Mouse (Mus musculus): Measurements from ENCODE around the gene Mapt. TPM values are rescaled to one million over a fixed set of nuclear protein-coding genes. Genes with fewer than 3 reads are reported as not detected.
"Not testable (repeated sequence)": the region's sequence is repeated elsewhere in the genome, so short reads cannot be mapped to it uniquely, and the experiment has no call there.

Mapt gene
- polyA plus RNA-seq, 1 experiment from 2014 or later = 11.0 TPM

GRCm38 (mm10) chr11:104211251-104211650 lies 19.9 kb upstream of the Mapt start:
- 82% methylated on average over 6 of the region's 6 CpGs for WGBS
- Histone ChIP-seq H3K4me1 (no peaks in the 10 kb centered on the region), H3K36me3 (no peaks in the 10 kb centered on the region), H3K27ac (no peak overlapping the region), H3K9ac (no peak overlapping the region), H3K9me3 (no peaks in the 10 kb centered on the region), H3K4me3 (no peak overlapping the region), H3K4me2 (no peak overlapping the region), H3K27me3 (no peaks in the 10 kb centered on the region)
- ATAC-seq (ENCODE audit: borderline replicate concordance, extremely low read depth, low FRiP score, low TSS enrichment) = no peak

GRCm38 (mm10) chr11:104214128-104214527 lies 17.1 kb upstream of the Mapt start:
- H3K9ac ChIP-seq; H3K4me1 ChIP-seq; H3K9me3 ChIP-seq; H3K27me3 ChIP-seq; H3K36me3 ChIP-seq; H3K4me3 ChIP-seq; ATAC-seq (ENCODE audit: borderline replicate concordance, extremely low read depth, low FRiP score, low TSS enrichment); H3K27ac ChIP-seq; H3K4me2 ChIP-seq: not testable (repeated sequence)
- 90% methylated on average over 5 of the region's 5 CpGs for WGBS

- Histone ChIP-seq H3K4me2 (no peak overlapping the region), H3K9ac (no peak overlapping the region), H3K27ac (no peak overlapping the region), H3K27me3 (no peaks in the 10 kb centered on the region), H3K4me1 (no peaks in the 10 kb centered on the region), H3K9me3 (no peaks in the 10 kb centered on the region), H3K4me3 (no peak overlapping the region), H3K36me3 (no peaks in the 10 kb centered on the region)
- no peak for ATAC-seq (ENCODE audit: borderline replicate concordance, extremely low read depth, low FRiP score, low TSS enrichment)
- WGBS = 59% methylated on average over 3 of the region's 3 CpGs
These were observed 13.1 kb upstream of the Mapt start for GRCm38 (mm10) chr11:104218075-104218474.

GRCm38 (mm10) chr11:104220291-104220690 lies 10.9 kb upstream of the Mapt start:
- Histone ChIP-seq H3K27ac (no peak overlapping the region), H3K4me2 (no peak overlapping the region), H3K27me3 (no peaks in the 10 kb centered on the region), H3K9me3 (no peaks in the 10 kb centered on the region), H3K4me3 (no peak overlapping the region), H3K9ac (no peak overlapping the region), H3K4me1 (no peaks in the 10 kb centered on the region), H3K36me3 (no peaks in the 10 kb centered on the region)
- 70% methylated on average over 4 of the region's 4 CpGs for WGBS
- ATAC-seq (ENCODE audit: borderline replicate concordance, extremely low read depth, low FRiP score, low TSS enrichment) = no peak

GRCm38 (mm10) chr11:104221751-104222150 lies 9.4 kb upstream of the Mapt start:
- no peaks in the 10 kb centered on the region for H3K9me3 ChIP-seq
- no peak overlapping the region for H3K9ac ChIP-seq
- no peak for ATAC-seq (ENCODE audit: borderline replicate concordance, extremely low read depth, low FRiP score, low TSS enrichment)
- WGBS = 70% methylated on average over 5 of the region's 5 CpGs
- H3K36me3 ChIP-seq = no peaks in the 10 kb centered on the region
- H3K27me3 ChIP-seq = no peaks in the 10 kb centered on the region
- no peaks in the 10 kb centered on the region for H3K4me1 ChIP-seq
- H3K27ac ChIP-seq = no peak overlapping the region
- H3K4me3 ChIP-seq = no peak overlapping the region
- no peak overlapping the region for H3K4me2 ChIP-seq

GRCm38 (mm10) chr11:104223301-104223700 lies 7.9 kb upstream of the Mapt start:
- Histone ChIP-seq H3K9ac (no peak overlapping the region), H3K9me3 (no peaks in the 10 kb centered on the region), H3K4me2 (no peak overlapping the region), H3K27ac (no peak overlapping the region), H3K36me3 (no peaks in the 10 kb centered on the region), H3K4me1 (no peaks in the 10 kb centered on the region), H3K4me3 (no peak overlapping the region), H3K27me3 (peaks cover 2% of the 10 kb centered on the region; the same call in 1 of the 2 replicates)
- WGBS = 76% methylated on average over 9 of the region's 9 CpGs
- ATAC-seq (ENCODE audit: borderline replicate concordance, extremely low read depth, low FRiP score, low TSS enrichment) = no peak

- no peak overlapping the region for H3K4me3 ChIP-seq
- H3K4me2 ChIP-seq = no peak overlapping the region
- H3K9ac ChIP-seq = no peak overlapping the region
- no peak for ATAC-seq (ENCODE audit: borderline replicate concordance, extremely low read depth, low FRiP score, low TSS enrichment)
- H3K27me3 ChIP-seq = peaks cover 47% of the 10 kb centered on the region
- no peaks in the 10 kb centered on the region for H3K9me3 ChIP-seq
- H3K36me3 ChIP-seq = no peaks in the 10 kb centered on the region
- H3K27ac ChIP-seq = no peak overlapping the region
- 65% methylated on average over 4 of the region's 4 CpGs for WGBS
- peaks cover 25% of the 10 kb centered on the region for H3K4me1 ChIP-seq
These were observed 1.8 kb upstream of the Mapt start for GRCm38 (mm10) chr11:104229391-104229790.

- 8% methylated on average over 9 of the region's 9 CpGs for WGBS
- peaks cover 25% of the 10 kb centered on the region for H3K4me1 ChIP-seq
- no peak for ATAC-seq (ENCODE audit: borderline replicate concordance, extremely low read depth, low FRiP score, low TSS enrichment)
- H3K27ac ChIP-seq = no peak overlapping the region
- no peaks in the 10 kb centered on the region for H3K36me3 ChIP-seq
- H3K4me3 ChIP-seq = peak overlapping the region; percentile 71
- no peaks in the 10 kb centered on the region for H3K9me3 ChIP-seq
- peak overlapping the region; percentile 70; the same call in 1 of the 2 replicates for H3K9ac ChIP-seq
- peak overlapping the region; percentile 96 for H3K4me2 ChIP-seq
- H3K27me3 ChIP-seq = peaks cover 56% of the 10 kb centered on the region
These were observed 968 bp upstream of the Mapt start for GRCm38 (mm10) chr11:104230066-104230778.

- no peaks in the 10 kb centered on the region for H3K36me3 ChIP-seq
- WGBS = under 1% methylated on average over 65 of the region's 72 CpGs
- no peak overlapping the region for H3K27ac ChIP-seq
- peak overlapping the region; percentile 71 for H3K4me3 ChIP-seq
- ATAC-seq (ENCODE audit: borderline replicate concordance, extremely low read depth, low FRiP score, low TSS enrichment) = no peak
- peaks cover 77% of the 10 kb centered on the region for H3K27me3 ChIP-seq
- peak overlapping the region; percentile 96 for H3K4me2 ChIP-seq
- no peaks in the 10 kb centered on the region for H3K9me3 ChIP-seq
- H3K4me1 ChIP-seq = peaks cover 25% of the 10 kb centered on the region
- H3K9ac ChIP-seq = 0 out of 2 replicates have a peak overlapping the region, but pooled peaks have one; percentile 55
These were observed 1.2 kb downstream of the Mapt start for GRCm38 (mm10) chr11:104232141-104233061.

- Histone ChIP-seq H3K36me3 (no peaks in the 10 kb centered on the region), H3K27me3 (peaks cover 79% of the 10 kb centered on the region), H3K9me3 (no peaks in the 10 kb centered on the region), H3K9ac (no peak overlapping the region), H3K4me2 (peak overlapping the region; percentile 96), H3K4me1 (peaks cover 25% of the 10 kb centered on the region), H3K4me3 (peak overlapping the region; percentile 71), H3K27ac (no peak overlapping the region)
- WGBS = under 1% methylated on average over 10 of the region's 10 CpGs
- ATAC-seq (ENCODE audit: borderline replicate concordance, extremely low read depth, low FRiP score, low TSS enrichment) = no peak
These were observed 1.9 kb downstream of the Mapt start for GRCm38 (mm10) chr11:104233101-104233500.

GRCm38 (mm10) chr11:104233574-104234206 lies 2.5 kb downstream of the Mapt start:
- H3K27ac ChIP-seq = no peak overlapping the region
- 7% methylated on average over 30 of the region's 30 CpGs for WGBS
- H3K9me3 ChIP-seq = no peaks in the 10 kb centered on the region
- H3K36me3 ChIP-seq = no peaks in the 10 kb centered on the region
- H3K4me1 ChIP-seq = peaks cover 25% of the 10 kb centered on the region
- H3K9ac ChIP-seq = no peak overlapping the region
- peaks cover 75% of the 10 kb centered on the region for H3K27me3 ChIP-seq
- H3K4me3 ChIP-seq = no peak overlapping the region
- peak overlapping the region; percentile 96 for H3K4me2 ChIP-seq
- ATAC-seq (ENCODE audit: borderline replicate concordance, extremely low read depth, low FRiP score, low TSS enrichment) = no peak
